ENCODE assay signal across 30 mouse cellular contexts in genomic region chr1:36759076-36759475, GRCm38 (mm10). TPM values are rescaled to one million over a fixed set of nuclear protein-coding genes. Genes with fewer than 3 reads are reported as not detected.
"Had no signal": no experiment of that assay in that cellular context is flagged by ENCODE, and none has a peak within 500 bp of the region (broad histone marks: within the 10 kb centered on the region; RNA-seq: fewer than 3 reads in every experiment).

No protein-coding gene starts in this region.

- H3K4me3 ChIP-seq: gastrocnemius, adult 2 months; heart, adult 2 months; heart, embryonic 13.5 days; heart, embryonic 15.5 days; hindbrain, embryonic 13.5 days; hindbrain, embryonic 15.5 days; layer of hippocampus, adult 2 months; left cerebral cortex, adult 2 months; limb, embryonic 10.5 days; limb, embryonic 12.5 days; liver, embryonic 13.5 days had no signal

- ATAC-seq: hindbrain, postnatal 0 days; intestine, embryonic 16.5 days had no signal

- H3K4me1 ChIP-seq: heart, embryonic 15.5 days; hindbrain, embryonic 13.5 days; hindbrain, embryonic 15.5 days; limb, embryonic 10.5 days; limb, embryonic 12.5 days; liver, embryonic 13.5 days had no signal

- H3K9ac ChIP-seq: heart, embryonic 13.5 days; heart, embryonic 15.5 days; hindbrain, embryonic 13.5 days; hindbrain, embryonic 15.5 days; limb, embryonic 12.5 days; liver, embryonic 13.5 days had no signal

- H3K4me2 ChIP-seq: heart, embryonic 11.5 days; heart, embryonic 13.5 days; heart, embryonic 15.5 days; hindbrain, embryonic 13.5 days; hindbrain, embryonic 15.5 days; limb, embryonic 12.5 days; liver, embryonic 11.5 days; liver, embryonic 13.5 days had no signal

- H3K27ac ChIP-seq: gastrocnemius, adult 2 months; heart, adult 2 months; heart, embryonic 13.5 days; heart, embryonic 15.5 days; hindbrain, embryonic 13.5 days; hindbrain, embryonic 15.5 days; hindbrain, postnatal 0 days; layer of hippocampus, adult 2 months; left cerebral cortex, adult 2 months; limb, embryonic 10.5 days; limb, embryonic 12.5 days; liver, embryonic 13.5 days had no signal

- H3K36me3 ChIP-seq: heart, embryonic 13.5 days; heart, embryonic 15.5 days; hindbrain, embryonic 13.5 days; hindbrain, embryonic 15.5 days; limb, embryonic 10.5 days; limb, embryonic 12.5 days; liver, embryonic 13.5 days had no signal

- H3K27me3 ChIP-seq: heart, embryonic 13.5 days; heart, embryonic 15.5 days; hindbrain, embryonic 13.5 days; hindbrain, embryonic 15.5 days; limb, embryonic 12.5 days; liver, embryonic 13.5 days had no signal

- H3K9me3 ChIP-seq: heart, embryonic 13.5 days; heart, embryonic 15.5 days; hindbrain, embryonic 13.5 days; hindbrain, embryonic 15.5 days; limb, embryonic 10.5 days; limb, embryonic 12.5 days; liver, embryonic 13.5 days had no signal

- DNase-seq: gastrocnemius, adult 2 months; gastrocnemius, postnatal 10 days; gastrocnemius, postnatal 25 days; heart, postnatal 14 days; heart, postnatal 36 days; kidney, adult 11 months; kidney, adult 2 months; kidney, adult 9 months; kidney, postnatal 10 days; kidney, postnatal 4 days; liver; liver, embryonic 13.5 days had no signal

RNA-seq across cellular contexts. Expression of gene Zap70, which starts 2.5 kb away (rescaled TPM):
- polyA plus RNA-seq: liver, embryonic 13.5 days had no signal

RNA-seq across cellular contexts. Expression of gene 4933424G06Rik, which starts 49.1 kb away (rescaled TPM):
- total RNA-seq: gastrocnemius, postnatal 10 days; heart, adult 2 months; heart, postnatal 14 days; heart, postnatal 36 days; hematopoietic stem cell, adult 5-6 weeks; hindbrain, postnatal 0 days had no signal
- polyA plus RNA-seq: gonadal fat pad, adult 2 months; heart, adult 2 months; heart, embryonic 11.5 days; heart, embryonic 13.5 days; heart, postnatal 0 days; intestine, embryonic 14.5 days; kidney, adult 2 months; kidney, embryonic 16.5 days; limb, embryonic 10.5 days; liver, embryonic 11.5 days; liver, embryonic 13.5 days had no signal
